Mouse (Mus musculus) cortical plate, adult 2 months (tissue): ENCODE results near the gene Chst4.

Experiments used
- CTCF ChIP-seq: fragments of 200-500 bp; IDR thresholded peaks from 2 replicates; pipeline ENCODE4 v1.5.1; 2011; ENCODE audit warnings: mild to moderate bottlenecking, control low read depth, low read length; ENCODE audit not compliant: insufficient read depth; ENCODE audit errors: extremely low read depth
- POLR2A ChIP-seq: fragments of 200-500 bp; IDR thresholded peaks from 2 replicates; pipeline ENCODE4 v1.6.1; 2011; ENCODE audit warnings: mild to moderate bottlenecking, low read length, control low read depth; ENCODE audit not compliant: insufficient read depth; ENCODE audit errors: extremely low read depth

- TF ChIP-seq CTCF, result no peak
- no peak for TF ChIP-seq POLR2A
Observed at GRCm38 (mm10) chr8:110004300-110004699, 35.2 kb downstream of the Chst4 start.
